Mouse (Mus musculus) testis, adult 2 months (tissue): ENCODE data around the gene Iqce.

Experiments
- CTCF ChIP-seq: fragments of 200-500 bp; IDR thresholded peaks from 2 replicates; pipeline ENCODE4 v1.5.1; 2012; ENCODE audit warnings: low read depth, mild to moderate bottlenecking, inconsistent platforms, low read length, moderate library complexity; ENCODE audit not compliant: control insufficient read depth, insufficient read depth, insufficient replicate concordance
- POLR2A ChIP-seq: fragments of 200-500 bp; IDR thresholded peaks from 2 replicates; pipeline ENCODE4 v1.6.1; 2012; ENCODE audit warnings: low read depth, mild to moderate bottlenecking, inconsistent platforms, low read length, moderate library complexity; ENCODE audit not compliant: control insufficient read depth

GRCm38 (mm10) chr5:140647821-140648518 is 54.2 kb downstream of the Iqce start:
- TF ChIP-seq CTCF (no peak), POLR2A (no peak)
